Mouse (Mus musculus): Measurements from ENCODE around the gene Ctsk.

Gene Ctsk

GRCm38 (mm10) chr3:95499024-95499423, at the start of gene Ctsk:
Gene Ctsk (plus strand): TSS chr3:95499256.
- peak; percentile 60 for DNase-seq (ENCODE audit: low read depth, low spot score)

GRCm38 (mm10) chr3:95450408-95450807, 48.6 kb upstream of the Ctsk start:
- DNase-seq (ENCODE audit: low read depth, low spot score), result peak; percentile 80

GRCm38 (mm10) chr3:95450915-95451314, 48.1 kb upstream of the Ctsk start:
- DNase-seq (ENCODE audit: low read depth, low spot score), result no peak

GRCm38 (mm10) chr3:95456367-95456766, 42.7 kb upstream of the Ctsk start:
- no peak for DNase-seq (ENCODE audit: low read depth, low spot score)

- no peak for DNase-seq (ENCODE audit: low read depth, low spot score)
These were observed 41.3 kb upstream of the Ctsk start for GRCm38 (mm10) chr3:95457758-95458157.

- DNase-seq (ENCODE audit: low read depth, low spot score), result no peak
These were observed 39.7 kb upstream of the Ctsk start for GRCm38 (mm10) chr3:95459381-95459780.

GRCm38 (mm10) chr3:95463852-95464251, 35.2 kb upstream of the Ctsk start:
- DNase-seq (ENCODE audit: low read depth, low spot score), result no peak

GRCm38 (mm10) chr3:95478966-95479365, 20.1 kb upstream of the Ctsk start:
- DNase-seq (ENCODE audit: low read depth, low spot score), result no peak

- no peak for DNase-seq (ENCODE audit: low read depth, low spot score)
These were observed 12.6 kb upstream of the Ctsk start for GRCm38 (mm10) chr3:95486421-95486820.

- DNase-seq (ENCODE audit: low read depth, low spot score), result no peak
These were observed 10.4 kb upstream of the Ctsk start for GRCm38 (mm10) chr3:95488679-95489078.

GRCm38 (mm10) chr3:95490238-95490637, 8.8 kb upstream of the Ctsk start:
- DNase-seq (ENCODE audit: low read depth, low spot score), result no peak

GRCm38 (mm10) chr3:95494342-95494741, 4.7 kb upstream of the Ctsk start:
- DNase-seq (ENCODE audit: low read depth, low spot score), result peak; percentile 57

GRCm38 (mm10) chr3:95498229-95498628, 827 bp upstream of the Ctsk start:
- no peak for DNase-seq (ENCODE audit: low read depth, low spot score)

GRCm38 (mm10) chr3:95499496-95500140, 562 bp downstream of the Ctsk start:
- peak; percentile 55 for DNase-seq (ENCODE audit: low read depth, low spot score)

GRCm38 (mm10) chr3:95502312-95502711, 3.3 kb downstream of the Ctsk start:
- DNase-seq (ENCODE audit: low read depth, low spot score), result no peak

- DNase-seq (ENCODE audit: low read depth, low spot score), result no peak
These were observed 10.3 kb downstream of the Ctsk start for GRCm38 (mm10) chr3:95509348-95509747.

- peak; percentile 54 for DNase-seq (ENCODE audit: low read depth, low spot score)
These were observed 12.6 kb downstream of the Ctsk start for GRCm38 (mm10) chr3:95511611-95512180.

GRCm38 (mm10) chr3:95516614-95517041, 17.6 kb downstream of the Ctsk start:
- no peak for DNase-seq (ENCODE audit: low read depth, low spot score)

GRCm38 (mm10) chr3:95517493-95517898, 18.4 kb downstream of the Ctsk start:
- DNase-seq (ENCODE audit: low read depth, low spot score), result peak; percentile 87

GRCm38 (mm10) chr3:95518891-95519290, 19.8 kb downstream of the Ctsk start:
- no peak for DNase-seq (ENCODE audit: low read depth, low spot score)

GRCm38 (mm10) chr3:95519315-95519714, 20.3 kb downstream of the Ctsk start:
- DNase-seq (ENCODE audit: low read depth, low spot score), result no peak

- DNase-seq (ENCODE audit: low read depth, low spot score), result no peak
These were observed 21.0 kb downstream of the Ctsk start for GRCm38 (mm10) chr3:95520100-95520499.

- no peak for DNase-seq (ENCODE audit: low read depth, low spot score)
These were observed 22.1 kb downstream of the Ctsk start for GRCm38 (mm10) chr3:95521168-95521567.
